Mouse (Mus musculus): Measurements from ENCODE around the gene Ulk4. TPM values are rescaled to one million over a fixed set of nuclear protein-coding genes. Genes with fewer than 3 reads are reported as not detected.

Gene Ulk4
- polyA plus RNA-seq, 1 experiment from 2014 or later, result 144 TPM

GRCm38 (mm10) chr9:121311846-121312236, 34.8 kb upstream of the Ulk4 start:
- ATAC-seq (ENCODE audit: low FRiP score, low read depth), result no peak
- H3K27me3 ChIP-seq (replicated peaks), result no peaks in the 10 kb centered on the region
- H3K9ac ChIP-seq, result no peak overlapping the region
- 64% methylated on average over 6 of the region's 6 CpGs for WGBS
- no peaks in the 10 kb centered on the region for H3K36me3 ChIP-seq
- H3K4me2 ChIP-seq (replicated peaks), result no peak overlapping the region
- no peaks in the 10 kb centered on the region for H3K9me3 ChIP-seq
- peaks cover 73% of the 10 kb centered on the region for H3K4me1 ChIP-seq
- H3K27ac ChIP-seq, result peak overlapping the region; percentile 93; the same call in 1 of the 2 replicates
- no peak overlapping the region for H3K4me3 ChIP-seq

- ATAC-seq (ENCODE audit: low FRiP score, low read depth), result no peak
- no peak overlapping the region; the same call in 1 of the 2 replicates for H3K4me2 ChIP-seq (replicated peaks)
- no peaks in the 10 kb centered on the region for H3K27me3 ChIP-seq (replicated peaks)
- H3K27ac ChIP-seq, result no peak overlapping the region
- no peak overlapping the region for H3K9ac ChIP-seq
- 72% methylated on average over 7 of the region's 7 CpGs for WGBS
- H3K4me3 ChIP-seq, result no peak overlapping the region
- no peaks in the 10 kb centered on the region for H3K36me3 ChIP-seq
- H3K4me1 ChIP-seq, result peaks cover 60% of the 10 kb centered on the region
- H3K9me3 ChIP-seq, result no peaks in the 10 kb centered on the region
Observed at GRCm38 (mm10) chr9:121310501-121310900, 33.5 kb upstream of the Ulk4 start.

GRCm38 (mm10) chr9:121309287-121309686, 32.3 kb upstream of the Ulk4 start:
- H3K9ac ChIP-seq, result no peak overlapping the region
- H3K4me3 ChIP-seq, result no peak overlapping the region
- H3K4me2 ChIP-seq (replicated peaks), result peak overlapping the region; percentile 33
- 25% methylated on average over 4 of the region's 4 CpGs for WGBS
- no peaks in the 10 kb centered on the region for H3K36me3 ChIP-seq
- peaks cover 52% of the 10 kb centered on the region for H3K4me1 ChIP-seq
- H3K27ac ChIP-seq, result no peak overlapping the region
- ATAC-seq (ENCODE audit: low FRiP score, low read depth), result no peak
- H3K9me3 ChIP-seq, result no peaks in the 10 kb centered on the region
- H3K27me3 ChIP-seq (replicated peaks), result no peaks in the 10 kb centered on the region

- 96% methylated on average over 4 of the region's 4 CpGs for WGBS
- Histone ChIP-seq H3K9ac (no peak overlapping the region), H3K9me3 (no peaks in the 10 kb centered on the region), H3K4me1 (peaks cover 54% of the 10 kb centered on the region), H3K36me3 (no peaks in the 10 kb centered on the region), H3K4me3 (no peak overlapping the region), H3K27me3 (replicated peaks) (no peaks in the 10 kb centered on the region), H3K4me2 (replicated peaks) (no peak overlapping the region), H3K27ac (no peak overlapping the region)
- no peak for ATAC-seq (ENCODE audit: low FRiP score, low read depth)
Observed at GRCm38 (mm10) chr9:121305456-121305855, 28.5 kb upstream of the Ulk4 start.

- H3K9me3 ChIP-seq, result no peaks in the 10 kb centered on the region
- H3K4me2 ChIP-seq (replicated peaks), result no peak overlapping the region
- no peak overlapping the region for H3K27ac ChIP-seq
- no peak overlapping the region for H3K9ac ChIP-seq
- ATAC-seq (ENCODE audit: low FRiP score, low read depth), result 0 out of 2 replicates have a peak, but pooled peaks have one; percentile 23
- WGBS, result 47% methylated on average over 10 of the region's 10 CpGs
- peaks cover 55% of the 10 kb centered on the region for H3K4me1 ChIP-seq
- no peak overlapping the region for H3K4me3 ChIP-seq
- no peaks in the 10 kb centered on the region for H3K27me3 ChIP-seq (replicated peaks)
- no peaks in the 10 kb centered on the region for H3K36me3 ChIP-seq
Observed at GRCm38 (mm10) chr9:121304520-121304919, 27.5 kb upstream of the Ulk4 start.

GRCm38 (mm10) chr9:121303748-121304147, 26.8 kb upstream of the Ulk4 start:
- H3K4me2 ChIP-seq (replicated peaks), result peak overlapping the region; percentile 31
- no peaks in the 10 kb centered on the region for H3K27me3 ChIP-seq (replicated peaks)
- 15% methylated on average over 9 of the region's 9 CpGs for WGBS
- H3K36me3 ChIP-seq, result no peaks in the 10 kb centered on the region
- peak; percentile 59 for ATAC-seq (ENCODE audit: low FRiP score, low read depth)
- H3K4me3 ChIP-seq, result no peak overlapping the region
- H3K9ac ChIP-seq, result no peak overlapping the region
- H3K9me3 ChIP-seq, result no peaks in the 10 kb centered on the region
- H3K4me1 ChIP-seq, result peaks cover 55% of the 10 kb centered on the region
- no peak overlapping the region for H3K27ac ChIP-seq

- H3K27me3 ChIP-seq (replicated peaks), result no peaks in the 10 kb centered on the region
- H3K36me3 ChIP-seq, result no peaks in the 10 kb centered on the region
- no peaks in the 10 kb centered on the region for H3K9me3 ChIP-seq
- H3K9ac ChIP-seq, result no peak overlapping the region
- H3K4me2 ChIP-seq (replicated peaks), result peak overlapping the region; percentile 31; the same call in 1 of the 2 replicates
- 55% methylated on average over 6 of the region's 6 CpGs for WGBS
- no peak overlapping the region for H3K4me3 ChIP-seq
- ATAC-seq (ENCODE audit: low FRiP score, low read depth), result no peak
- H3K27ac ChIP-seq, result no peak overlapping the region
- peaks cover 57% of the 10 kb centered on the region for H3K4me1 ChIP-seq
Observed at GRCm38 (mm10) chr9:121303086-121303485, 26.1 kb upstream of the Ulk4 start.

GRCm38 (mm10) chr9:121302543-121302942, 25.5 kb upstream of the Ulk4 start:
- Histone ChIP-seq H3K27me3 (replicated peaks) (no peaks in the 10 kb centered on the region), H3K4me1 (peaks cover 58% of the 10 kb centered on the region), H3K36me3 (no peaks in the 10 kb centered on the region), H3K4me2 (replicated peaks) (no peak overlapping the region), H3K4me3 (no peak overlapping the region), H3K27ac (no peak overlapping the region), H3K9me3 (no peaks in the 10 kb centered on the region), H3K9ac (no peak overlapping the region)
- 87% methylated on average over 8 of the region's 8 CpGs for WGBS
- ATAC-seq (ENCODE audit: low FRiP score, low read depth), result no peak

GRCm38 (mm10) chr9:121301041-121301920, 24.3 kb upstream of the Ulk4 start:
- Histone ChIP-seq H3K4me1 (peaks cover 65% of the 10 kb centered on the region), H3K27ac (no peak overlapping the region), H3K27me3 (replicated peaks) (no peaks in the 10 kb centered on the region), H3K36me3 (no peaks in the 10 kb centered on the region), H3K9me3 (no peaks in the 10 kb centered on the region), H3K9ac (no peak overlapping the region), H3K4me2 (replicated peaks) (peak overlapping the region; percentile 90), H3K4me3 (no peak overlapping the region)
- ATAC-seq (ENCODE audit: low FRiP score, low read depth), result no peak
- WGBS, result 69% methylated on average over 22 of the region's 22 CpGs

- peak overlapping the region; percentile 22; the same call in 1 of the 2 replicates for H3K9ac ChIP-seq
- H3K27ac ChIP-seq, result no peak overlapping the region
- no peaks in the 10 kb centered on the region for H3K36me3 ChIP-seq
- no peaks in the 10 kb centered on the region for H3K27me3 ChIP-seq (replicated peaks)
- H3K4me3 ChIP-seq, result peak overlapping the region; percentile 91; the same call in 1 of the 2 replicates
- H3K4me1 ChIP-seq, result peaks cover 65% of the 10 kb centered on the region
- no peak for ATAC-seq (ENCODE audit: low FRiP score, low read depth)
- 22% methylated on average over 19 of the region's 19 CpGs for WGBS
- peak overlapping the region; percentile 90 for H3K4me2 ChIP-seq (replicated peaks)
- no peaks in the 10 kb centered on the region for H3K9me3 ChIP-seq
Observed at GRCm38 (mm10) chr9:121299976-121300570, 23.1 kb upstream of the Ulk4 start.

GRCm38 (mm10) chr9:121299223-121299755, 22.3 kb upstream of the Ulk4 start:
- H3K9ac ChIP-seq, result peak overlapping the region; percentile 22; the same call in 1 of the 2 replicates
- 51% methylated on average over 9 of the region's 9 CpGs for WGBS
- peaks cover 61% of the 10 kb centered on the region for H3K4me1 ChIP-seq
- H3K36me3 ChIP-seq, result no peaks in the 10 kb centered on the region
- peak overlapping the region; percentile 90 for H3K4me2 ChIP-seq (replicated peaks)
- no peak overlapping the region for H3K27ac ChIP-seq
- no peaks in the 10 kb centered on the region for H3K27me3 ChIP-seq (replicated peaks)
- H3K4me3 ChIP-seq, result peak overlapping the region; percentile 91
- no peaks in the 10 kb centered on the region for H3K9me3 ChIP-seq
- no peak for ATAC-seq (ENCODE audit: low FRiP score, low read depth)

GRCm38 (mm10) chr9:121298411-121299091, 21.6 kb upstream of the Ulk4 start:
- WGBS, result 23% methylated on average over 15 of the region's 15 CpGs
- H3K4me2 ChIP-seq (replicated peaks), result peak overlapping the region; percentile 90
- H3K36me3 ChIP-seq, result no peaks in the 10 kb centered on the region
- peak overlapping the region; percentile 95 for H3K9ac ChIP-seq
- no peak for ATAC-seq (ENCODE audit: low FRiP score, low read depth)
- H3K4me1 ChIP-seq, result peaks cover 54% of the 10 kb centered on the region
- H3K27ac ChIP-seq, result no peak overlapping the region
- peak overlapping the region; percentile 91 for H3K4me3 ChIP-seq
- H3K9me3 ChIP-seq, result no peaks in the 10 kb centered on the region
- H3K27me3 ChIP-seq (replicated peaks), result no peaks in the 10 kb centered on the region
